Mouse (Mus musculus) testis, adult 2 months (tissue): Measurements from ENCODE around the gene Capzb.

Experiments used
- CTCF ChIP-seq: fragments of 200-500 bp; IDR thresholded peaks from 2 replicates; pipeline ENCODE4 v1.5.1; 2012; ENCODE audit warnings: low read depth, mild to moderate bottlenecking, inconsistent platforms, low read length, moderate library complexity; ENCODE audit not compliant: control insufficient read depth, insufficient read depth, insufficient replicate concordance
- POLR2A ChIP-seq: fragments of 200-500 bp; IDR thresholded peaks from 2 replicates; pipeline ENCODE4 v1.6.1; 2012; ENCODE audit warnings: low read depth, mild to moderate bottlenecking, inconsistent platforms, low read length, moderate library complexity; ENCODE audit not compliant: control insufficient read depth

DNA sequence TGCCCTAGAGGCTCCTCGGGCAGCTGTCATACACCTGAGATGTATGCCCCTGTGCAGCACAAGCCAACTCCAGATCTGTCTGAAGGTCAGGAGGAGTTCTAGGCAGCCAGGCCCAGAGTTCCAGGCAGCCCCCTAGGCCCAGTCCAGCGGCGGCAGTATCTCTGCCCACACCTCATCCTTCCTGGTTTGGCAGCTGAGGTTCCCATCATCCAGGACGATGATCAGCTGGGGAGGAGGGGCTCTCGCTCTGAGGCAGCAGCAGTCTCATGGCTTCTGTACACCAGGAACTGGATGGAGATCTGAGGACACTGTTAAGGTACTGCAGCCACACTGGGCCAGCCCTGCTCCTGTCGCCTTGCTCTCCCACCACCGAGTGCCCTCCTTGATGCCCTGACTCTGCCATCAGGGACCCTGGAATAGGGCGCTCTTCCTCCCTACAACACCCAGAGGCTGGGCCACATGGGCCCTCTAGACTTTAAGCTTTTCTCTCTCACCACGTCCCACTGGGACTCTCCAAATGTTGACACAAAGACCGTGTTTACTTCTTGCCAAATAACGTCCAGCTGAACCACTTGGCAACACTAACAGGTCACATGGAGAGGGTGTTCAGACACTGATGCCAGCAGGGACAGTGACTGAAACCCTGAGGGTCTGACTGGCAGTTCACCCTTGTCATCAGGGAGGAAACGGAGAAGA is 106.1 kb downstream of the Capzb start:
- TF ChIP-seq CTCF = no peak
- no peak for TF ChIP-seq POLR2A
